Mouse (Mus musculus) gastrocnemius, adult 2 months (tissue): ENCODE measurements around the gene Sel1l3. TPM values are rescaled to one million over a fixed set of nuclear protein-coding genes. Genes with fewer than 3 reads are reported as not detected.

Experiments used
- DNase-seq: peaks from one replicate; pipeline ENCODE4 v3.0.0; 2022
- H3K27ac ChIP-seq: fragments of 200-600 bp; 2 replicates; pipeline ENCODE4 v1.8.1; 2022; ENCODE audit warnings: mild to moderate bottlenecking
- H3K4me3 ChIP-seq: fragments of 200-600 bp; 2 replicates; pipeline ENCODE4 v1.8.1; 2022; ENCODE audit warnings: mild to moderate bottlenecking, moderate library complexity
- CTCF ChIP-seq: fragments of 200-600 bp; IDR thresholded peaks from 2 replicates; pipeline ENCODE4 v1.8.1; 2022; ENCODE audit warnings: antibody characterized with exemption, mild to moderate bottlenecking, moderate library complexity
- intact Hi-C: fragments of 180-260 bp; cut with DNase I; formaldehyde crosslinking; loops from one replicate; pipeline ENCODE4 v1.15.1; 2025
- long read RNA-seq, 2 experiments: library from polyadenylated mRNA; stranded (forward); transcript quantifications; one replicate each; pipeline ENCODE4 v2.0.0; 2021
- total RNA-seq, 2 experiments: library from RNA; stranded (reverse); gene quantifications; 2 replicates each; pipeline ENCODE4 v1.2.3; 2021

The Sel1l3 gene
- 10 to 100 TPM; 59.8 to 69.4 TPM for total RNA-seq
- long read RNA-seq, experiment 1, full-length matches to known transcripts = 86 of 116 reads
- long read RNA-seq, experiment 1, partial matches to known transcripts = 16 of 116 reads
- long read RNA-seq, experiment 1, other reads (novel, unspliced or antisense) = 14 of 116 reads
- long read RNA-seq, experiment 2, full-length matches to known transcripts = 70 of 91 reads
- long read RNA-seq, experiment 2, partial matches to known transcripts = 14 of 91 reads
- long read RNA-seq, experiment 2, other reads (novel, unspliced or antisense) = 7 of 91 reads

- no peak for TF ChIP-seq CTCF
- intact Hi-C loops = loop anchor here (2.0 kb wide), 2 partner anchors 45 to 53 kb away; partner anchors contain the start of gene Smim20
- Histone ChIP-seq H3K4me3 (peak within 1 kb of the TSS; percentile 90), H3K27ac (peak within 1 kb of the TSS; percentile 93)
- DNase-seq = peak; percentile 67
These were observed at the start of gene Sel1l3 for GRCm38 (mm10) chr5:53213711-53214352. Sel1l3 (minus strand) TSS chr5:53213927.

GRCm38 (mm10) chr5:53261999-53262398, 48.3 kb upstream of the Sel1l3 start:
- intact Hi-C loops = loop anchor here (5.0 to 10.0 kb wide), 2 partner anchors 90 to 117 kb away; no protein-coding TSS in a partner anchor
- Histone ChIP-seq H3K27ac (peak overlapping the region; percentile 87), H3K4me3 (no peak overlapping the region)
- no peak for TF ChIP-seq CTCF
- peak; percentile 79 for DNase-seq

- TF ChIP-seq CTCF = no peak
- no peak overlapping the region for H3K4me3 ChIP-seq
- DNase-seq = peak; percentile 52
- intact Hi-C loops = loop anchor here (2.0 to 10.0 kb wide), 3 partner anchors 45 to 115 kb away; no protein-coding TSS in a partner anchor
- peak overlapping the region; percentile 66 for H3K27ac ChIP-seq
These were observed 46.2 kb upstream of the Sel1l3 start for GRCm38 (mm10) chr5:53259894-53260293.

- intact Hi-C loops = loop anchor here (2.0 kb wide), 1 partner anchor 43 kb away; no protein-coding TSS in a partner anchor
- Histone ChIP-seq H3K27ac (peak overlapping the region; percentile 81), H3K4me3 (peak overlapping the region; percentile 59)
- TF ChIP-seq CTCF = no peak
- DNase-seq = peak; percentile 50
These were observed 44.5 kb upstream of the Sel1l3 start for GRCm38 (mm10) chr5:53258038-53258786.

- Histone ChIP-seq H3K27ac (no peak overlapping the region), H3K4me3 (no peak overlapping the region)
- TF ChIP-seq CTCF = no peak
- no peak for DNase-seq
- intact Hi-C loops = no loop called here
These were observed 41.1 kb upstream of the Sel1l3 start for GRCm38 (mm10) chr5:53254821-53255220.

GRCm38 (mm10) chr5:53254154-53254553, 40.4 kb upstream of the Sel1l3 start:
- DNase-seq = no peak
- H3K4me3 ChIP-seq = no peak overlapping the region
- H3K27ac ChIP-seq = no peak overlapping the region
- intact Hi-C loops = no loop called here
- no peak for TF ChIP-seq CTCF

- Histone ChIP-seq H3K4me3 (no peak overlapping the region), H3K27ac (no peak overlapping the region)
- DNase-seq = no peak
- intact Hi-C loops = no loop called here
- no peak for TF ChIP-seq CTCF
These were observed 35.8 kb upstream of the Sel1l3 start for GRCm38 (mm10) chr5:53249431-53250061.

GRCm38 (mm10) chr5:53248499-53248898, 34.8 kb upstream of the Sel1l3 start:
- TF ChIP-seq CTCF = no peak
- no peak for DNase-seq
- no peak overlapping the region for H3K27ac ChIP-seq
- intact Hi-C loops = no loop called here
- H3K4me3 ChIP-seq = no peak overlapping the region

GRCm38 (mm10) chr5:53243933-53244332, 30.2 kb upstream of the Sel1l3 start:
- TF ChIP-seq CTCF = no peak
- intact Hi-C loops = no loop called here
- peak overlapping the region; percentile 56 for H3K27ac ChIP-seq
- peak overlapping the region; percentile 47 for H3K4me3 ChIP-seq
- peak; percentile 54 for DNase-seq

- Histone ChIP-seq H3K4me3 (no peak overlapping the region), H3K27ac (no peak overlapping the region)
- no peak for TF ChIP-seq CTCF
- intact Hi-C loops = no loop called here
- no peak for DNase-seq
These were observed 29.3 kb upstream of the Sel1l3 start for GRCm38 (mm10) chr5:53242865-53243499.

GRCm38 (mm10) chr5:53241963-53242362, 28.2 kb upstream of the Sel1l3 start:
- intact Hi-C loops = no loop called here
- no peak overlapping the region for H3K4me3 ChIP-seq
- no peak for TF ChIP-seq CTCF
- DNase-seq = no peak
- H3K27ac ChIP-seq = no peak overlapping the region

GRCm38 (mm10) chr5:53241109-53241508, 27.4 kb upstream of the Sel1l3 start:
- intact Hi-C loops = no loop called here
- H3K27ac ChIP-seq = no peak overlapping the region
- H3K4me3 ChIP-seq = no peak overlapping the region
- no peak for TF ChIP-seq CTCF
- DNase-seq = no peak
